Mouse (Mus musculus) heart, adult 2 months (tissue): ENCODE data around the gene Dab1.

Source experiments
- CTCF ChIP-seq: fragments of 200-600 bp; IDR thresholded peaks from 2 replicates; pipeline ENCODE4 v1.8.1; 2022; ENCODE audit warnings: antibody characterized with exemption, mild to moderate bottlenecking, moderate library complexity
- POLR2A ChIP-seq: fragments of 200-500 bp; IDR thresholded peaks from 2 replicates; pipeline ENCODE4 v1.6.1; 2011; ENCODE audit warnings: mild to moderate bottlenecking, low read depth, low read length, control low read depth; ENCODE audit not compliant: insufficient read depth

- TF ChIP-seq CTCF (no peak), POLR2A (no peak)
These were observed 927.9 kb downstream of the Dab1 start for GRCm38 (mm10) chr4:104547091-104547490.
